In the genomic region with DNA sequence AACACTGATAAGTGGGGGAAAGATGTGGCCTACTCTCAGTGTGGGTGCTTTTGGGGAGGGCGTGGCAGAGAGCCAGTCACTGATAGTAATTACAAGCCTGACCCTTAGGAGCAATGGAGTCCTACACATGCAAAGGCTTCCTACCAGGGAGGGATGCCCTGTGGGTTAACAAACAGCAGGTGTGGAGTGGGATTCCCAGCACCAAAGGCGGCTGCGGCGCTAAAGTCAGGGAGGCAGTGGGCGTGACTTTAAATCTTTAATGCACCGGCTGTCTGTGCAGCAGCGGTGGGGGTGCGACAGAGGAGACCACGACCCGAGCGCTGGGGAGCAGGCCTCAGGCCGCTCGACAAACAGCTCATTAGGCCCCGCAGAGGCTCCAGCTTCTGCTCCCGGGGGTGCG, we compare ENCODE assay signal across 8 mouse cellular contexts. TPM values are rescaled to one million over a fixed set of nuclear protein-coding genes. Genes with fewer than 3 reads are reported as not detected.
A peak's percentile ranks its signal among the peaks of the same experiment; 100 is the strongest.
DNase-seq lines count a peak whose midpoint lies in the region; ATAC-seq lines count a peak whose summit lies in the region.
"Not testable (repeated sequence)": the region's sequence is repeated elsewhere in the genome, so short reads cannot be mapped to it uniquely, and the experiment has no call there.
"Had no signal": no experiment of that assay in that cellular context is flagged by ENCODE, and none has a peak within 500 bp of the region (broad histone marks: within the 10 kb centered on the region; RNA-seq: fewer than 3 reads in every experiment).

No protein-coding gene starts in this region.

- H3K4me1 ChIP-seq in forebrain, embryonic 11.5 days (replicated peaks; ENCODE audit: control insufficient read depth, insufficient read depth, low read length); heart, embryonic 14.5 days (ENCODE audit: control insufficient read depth in 2 of 2, insufficient read depth in 2 of 2, low read length in 2 of 2); intestine, embryonic 16.5 days (ENCODE audit: control insufficient read depth, insufficient read depth, low read length); limb, embryonic 12.5 days (replicated peaks); lung, embryonic 16.5 days (replicated peaks; ENCODE audit: control insufficient read depth, insufficient read depth, low read length); neural tube, embryonic 15.5 days: not testable (repeated sequence)

- not testable (repeated sequence) for H3K27ac ChIP-seq in forebrain, embryonic 11.5 days (ENCODE audit: low read depth, low read length); heart, embryonic 14.5 days (replicated peaks in 1 of 2; ENCODE audit: control insufficient read depth in 1 of 2, insufficient read depth in 1 of 2, low read depth in 2 of 2, low read length in 2 of 2); intestine, embryonic 16.5 days (ENCODE audit: low read length); lung, embryonic 16.5 days (ENCODE audit: low read length); neural tube, embryonic 15.5 days (replicated peaks)
- H3K27ac ChIP-seq in limb, embryonic 12.5 days = peak overlapping the region; percentile 47; the same call in 1 of the 2 replicates

- peak overlapping the region; percentile 14; the same call in 1 of the 2 replicates for H3K4me3 ChIP-seq in forebrain, embryonic 11.5 days (ENCODE audit: low read depth, low read length)
- H3K4me3 ChIP-seq in heart, embryonic 14.5 days (ENCODE audit: control insufficient read depth in 1 of 2, insufficient read depth in 1 of 2, low read depth in 1 of 2, low read length in 2 of 2) = peak overlapping the region; percentile 23 to 38
- H3K4me3 ChIP-seq in intestine, embryonic 16.5 days (ENCODE audit: low read length) = peak overlapping the region; percentile 37
- peak overlapping the region; percentile 26 for H3K4me3 ChIP-seq in limb, embryonic 12.5 days (replicated peaks)
- H3K4me3 ChIP-seq in lung, embryonic 16.5 days (ENCODE audit: low read length) = peak overlapping the region; percentile 27
- H3K4me3 ChIP-seq in neural tube, embryonic 15.5 days (replicated peaks) = peak overlapping the region; percentile 35

- H3K4me2 ChIP-seq in forebrain, embryonic 11.5 days (ENCODE audit: low read depth, low read length, severe bottlenecking) = peak overlapping the region; percentile 36
- peak overlapping the region; percentile 48 for H3K4me2 ChIP-seq in heart, embryonic 14.5 days (ENCODE audit: low read length)
- peak overlapping the region; percentile 48 for H3K4me2 ChIP-seq in intestine, embryonic 16.5 days (ENCODE audit: low read depth, low read length)
- H3K4me2 ChIP-seq in limb, embryonic 12.5 days = peak overlapping the region; percentile 45
- H3K4me2 ChIP-seq in lung, embryonic 16.5 days (ENCODE audit: low read depth, low read length) = peak overlapping the region; percentile 45
- peak overlapping the region; percentile 54 for H3K4me2 ChIP-seq in neural tube, embryonic 15.5 days

- not testable (repeated sequence) for H3K36me3 ChIP-seq in forebrain, embryonic 11.5 days (ENCODE audit: control insufficient read depth, insufficient read depth, low read length); heart, embryonic 14.5 days (ENCODE audit: control insufficient read depth, insufficient read depth, low read length); intestine, embryonic 16.5 days (ENCODE audit: control insufficient read depth, insufficient read depth, low read length); limb, embryonic 12.5 days; lung, embryonic 16.5 days (ENCODE audit: control insufficient read depth, insufficient read depth, low read length); neural tube, embryonic 15.5 days

- not testable (repeated sequence) for H3K9ac ChIP-seq in forebrain, embryonic 11.5 days (ENCODE audit: low read length); limb, embryonic 12.5 days (replicated peaks); neural tube, embryonic 15.5 days (replicated peaks)
- peak overlapping the region; percentile 50; the same call in 1 of the 2 replicates for H3K9ac ChIP-seq in heart, embryonic 14.5 days (ENCODE audit: low read length)
- 0 out of 2 replicates have a peak overlapping the region, but pooled peaks have one; percentile 48 for H3K9ac ChIP-seq in intestine, embryonic 16.5 days (ENCODE audit: low read depth, low read length)
- H3K9ac ChIP-seq in lung, embryonic 16.5 days (ENCODE audit: low read length) = peak overlapping the region; percentile 11; the same call in 1 of the 2 replicates

- H3K27me3 ChIP-seq in forebrain, embryonic 11.5 days (ENCODE audit: control insufficient read depth, insufficient read depth, low read length); heart, embryonic 14.5 days (ENCODE audit: control insufficient read depth, insufficient read depth, low read length); intestine, embryonic 16.5 days (replicated peaks; ENCODE audit: control insufficient read depth, insufficient read depth, low read length); limb, embryonic 12.5 days; lung, embryonic 16.5 days (ENCODE audit: control insufficient read depth, insufficient read depth, low read depth, low read length); neural tube, embryonic 15.5 days (replicated peaks): not testable (repeated sequence)

- not testable (repeated sequence) for H3K9me3 ChIP-seq in forebrain, embryonic 11.5 days (ENCODE audit: control insufficient read depth, low read length); heart, embryonic 14.5 days (ENCODE audit: control insufficient read depth, low read length); intestine, embryonic 16.5 days (ENCODE audit: control insufficient read depth, low read length); limb, embryonic 12.5 days; lung, embryonic 16.5 days (ENCODE audit: control insufficient read depth, low read length); neural tube, embryonic 15.5 days (replicated peaks)

- 6% methylated on average over 8 of the region's 16 CpGs for WGBS in forebrain, embryonic 11.5 days
- 13% methylated on average over 6 of the region's 16 CpGs for WGBS in heart, embryonic 14.5 days
- 8% methylated on average over 7 of the region's 16 CpGs for WGBS in intestine, embryonic 16.5 days
- 2% methylated on average over 7 of the region's 16 CpGs for WGBS in limb, embryonic 12.5 days
- 7% methylated on average over 7 of the region's 16 CpGs for whole genome bisulfite sequencing in lung, embryonic 16.5 days
- 1% methylated on average over 8 of the region's 16 CpGs for WGBS in neural tube, embryonic 15.5 days

- not testable (repeated sequence) for ATAC-seq in forebrain, embryonic 11.5 days (replicated peaks; ENCODE audit: low FRiP score); heart, embryonic 14.5 days (ENCODE audit: insufficient number of reproducible peaks, insufficient read depth, low FRiP score, low read depth); intestine, embryonic 16.5 days; limb, embryonic 12.5 days (ENCODE audit: insufficient number of reproducible peaks, insufficient read depth, low FRiP score, low TSS enrichment, low read depth); lung, embryonic 16.5 days (ENCODE audit: low read depth); neural tube, embryonic 15.5 days (ENCODE audit: low FRiP score)

- peak; percentile 66 for DNase-seq in cerebellum, adult 11-12 months
- not testable (repeated sequence) for DNase-seq in forebrain, embryonic 11.5 days (ENCODE audit: low spot score)

RNA-seq across cellular contexts. Expression of gene Ccl27a, which starts 1.1 kb away (rescaled TPM):
- polyA plus RNA-seq in forebrain, embryonic 11.5 days (2014; fragmentation: Nextera tagmentation; extraction: Ambion mirVana) = 67.6 and 74.3 TPM in 2 replicates
- polyA plus RNA-seq in heart, embryonic 14.5 days (2014; fragmentation: Nextera tagmentation; extraction: Ambion mirVana) = 49.2 and 55.5 TPM in 2 replicates
- 24.3 and 26.8 TPM in 2 replicates for polyA plus RNA-seq in intestine, embryonic 16.5 days (2015; fragmentation: Nextera tagmentation; extraction: Ambion mirVana)
- 55.4 and 59.4 TPM in 2 replicates for polyA plus RNA-seq in limb, embryonic 12.5 days (2016; fragmentation: Nextera tagmentation; extraction: Ambion mirVana)
- polyA plus RNA-seq in lung, embryonic 16.5 days (2015; fragmentation: Nextera tagmentation; extraction: Ambion mirVana) = 30.5 and 33.2 TPM in 2 replicates
- 213 and 281 TPM in 2 replicates for polyA plus RNA-seq in neural tube, embryonic 15.5 days (2015; fragmentation: Nextera tagmentation; extraction: Ambion mirVana)

RNA-seq across cellular contexts. Expression of gene Sigmar1, which starts 17.0 kb away (rescaled TPM):
- polyA plus RNA-seq in forebrain, embryonic 11.5 days (2014; fragmentation: Nextera tagmentation; extraction: Ambion mirVana) = 75.9 and 84.1 TPM in 2 replicates
- 56.8 and 57.0 TPM in 2 replicates for polyA plus RNA-seq in heart, embryonic 14.5 days (2014; fragmentation: Nextera tagmentation; extraction: Ambion mirVana)
- polyA plus RNA-seq in intestine, embryonic 16.5 days (2015; fragmentation: Nextera tagmentation; extraction: Ambion mirVana) = 105 and 111 TPM in 2 replicates
- 61.1 and 62.2 TPM in 2 replicates for polyA plus RNA-seq in limb, embryonic 12.5 days (2016; fragmentation: Nextera tagmentation; extraction: Ambion mirVana)
- polyA plus RNA-seq in lung, embryonic 16.5 days (2015; fragmentation: Nextera tagmentation; extraction: Ambion mirVana) = 69.9 and 72.2 TPM in 2 replicates
- 92.1 and 97.3 TPM in 2 replicates for polyA plus RNA-seq in neural tube, embryonic 15.5 days (2015; fragmentation: Nextera tagmentation; extraction: Ambion mirVana)

RNA-seq across cellular contexts. Expression of gene Galt, which starts 17.9 kb away (rescaled TPM):
- polyA plus RNA-seq in forebrain, embryonic 11.5 days (2014; fragmentation: Nextera tagmentation; extraction: Ambion mirVana) = 18.4 and 21.4 TPM in 2 replicates
- 59.6 and 63.7 TPM in 2 replicates for polyA plus RNA-seq in heart, embryonic 14.5 days (2014; fragmentation: Nextera tagmentation; extraction: Ambion mirVana)
- polyA plus RNA-seq in intestine, embryonic 16.5 days (2015; fragmentation: Nextera tagmentation; extraction: Ambion mirVana) = 93.4 and 103 TPM in 2 replicates
- polyA plus RNA-seq in limb, embryonic 12.5 days (2016; fragmentation: Nextera tagmentation; extraction: Ambion mirVana) = 39.4 and 41.7 TPM in 2 replicates
- polyA plus RNA-seq in lung, embryonic 16.5 days (2015; fragmentation: Nextera tagmentation; extraction: Ambion mirVana) = 36.5 and 39.6 TPM in 2 replicates
- polyA plus RNA-seq in neural tube, embryonic 15.5 days (2015; fragmentation: Nextera tagmentation; extraction: Ambion mirVana) = 48.4 and 54.8 TPM in 2 replicates

RNA-seq across cellular contexts. Expression of gene Arid3c, which starts 42.0 kb away (rescaled TPM):
- 0.59 and 0.80 TPM in 2 replicates for polyA plus RNA-seq in forebrain, embryonic 11.5 days (2014; fragmentation: Nextera tagmentation; extraction: Ambion mirVana)
- not detected in 2 replicates for polyA plus RNA-seq in heart, embryonic 14.5 days (2014; fragmentation: Nextera tagmentation; extraction: Ambion mirVana)
- polyA plus RNA-seq in intestine, embryonic 16.5 days (2015; fragmentation: Nextera tagmentation; extraction: Ambion mirVana) = not detected in 2 replicates
- not detected in 2 replicates for polyA plus RNA-seq in limb, embryonic 12.5 days (2016; fragmentation: Nextera tagmentation; extraction: Ambion mirVana)
- not detected in 2 replicates for polyA plus RNA-seq in lung, embryonic 16.5 days (2015; fragmentation: Nextera tagmentation; extraction: Ambion mirVana)
- 1.1 and 1.6 TPM in 2 replicates for polyA plus RNA-seq in neural tube, embryonic 15.5 days (2015; fragmentation: Nextera tagmentation; extraction: Ambion mirVana)
- polyA plus RNA-seq: gonadal fat pad, adult 2 months had no signal

RNA-seq across cellular contexts. Expression of gene Dctn3, which starts 50.0 kb away (rescaled TPM):
- polyA plus RNA-seq in forebrain, embryonic 11.5 days (2014; fragmentation: Nextera tagmentation; extraction: Ambion mirVana) = 135 and 142 TPM in 2 replicates
- 122 and 134 TPM in 2 replicates for polyA plus RNA-seq in heart, embryonic 14.5 days (2014; fragmentation: Nextera tagmentation; extraction: Ambion mirVana)
- polyA plus RNA-seq in intestine, embryonic 16.5 days (2015; fragmentation: Nextera tagmentation; extraction: Ambion mirVana) = 136 and 143 TPM in 2 replicates
- polyA plus RNA-seq in limb, embryonic 12.5 days (2016; fragmentation: Nextera tagmentation; extraction: Ambion mirVana) = 103 and 104 TPM in 2 replicates
- 137 and 156 TPM in 2 replicates for polyA plus RNA-seq in lung, embryonic 16.5 days (2015; fragmentation: Nextera tagmentation; extraction: Ambion mirVana)
- 271 and 320 TPM in 2 replicates for polyA plus RNA-seq in neural tube, embryonic 15.5 days (2015; fragmentation: Nextera tagmentation; extraction: Ambion mirVana)
